In the genomic region with DNA sequence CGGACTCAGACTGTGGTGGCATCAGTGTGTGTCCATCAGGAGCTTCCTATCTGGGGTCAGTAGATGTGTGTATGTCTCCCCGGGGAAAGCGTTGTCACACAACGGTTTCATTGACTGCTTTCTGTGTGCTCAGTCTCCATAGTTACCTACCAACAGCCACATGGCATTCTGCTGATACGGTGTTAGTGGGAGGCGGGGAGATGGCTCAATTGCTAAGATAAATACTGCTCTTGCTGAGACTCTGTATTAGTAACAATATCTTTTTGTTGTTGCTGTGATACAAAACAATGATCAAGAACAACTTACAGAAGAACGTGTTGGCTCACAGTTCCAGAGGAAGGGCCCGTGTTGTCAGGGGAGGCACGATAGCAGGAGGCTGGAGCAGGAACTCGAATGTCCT, we compare ENCODE assay signal across 11 mouse cellular contexts. TPM values are rescaled to one million over a fixed set of nuclear protein-coding genes. Genes with fewer than 3 reads are reported as not detected.
DNase-seq lines count a peak whose midpoint lies in the region; ATAC-seq and TF ChIP-seq lines count a peak whose summit lies in the region.
"Had no signal": no experiment of that assay in that cellular context is flagged by ENCODE, and none has a peak within 500 bp of the region (broad histone marks: within the 10 kb centered on the region; RNA-seq: fewer than 3 reads in every experiment).

No protein-coding gene starts in this region.

- H3K9me3 ChIP-seq in G1E (replicated peaks) = no peaks in the 10 kb centered on the region
- H3K9me3 ChIP-seq: embryonic facial prominence, embryonic 15.5 days; limb, embryonic 13.5 days; neural tube, embryonic 12.5 days had no signal

- H3K4me3 ChIP-seq in G1E (ENCODE audit: low read depth, low read length) = peak overlapping the region; percentile 33; the same call in 1 of the 2 replicates
- H3K4me3 ChIP-seq: embryonic facial prominence, embryonic 15.5 days; neural tube, embryonic 12.5 days had no signal

- peaks cover 41% of the 10 kb centered on the region for H3K4me1 ChIP-seq in G1E (ENCODE audit: insufficient read depth, low read depth, low read length)

- TF ChIP-seq CTCF in G1E (IDR thresholded peaks at IDR 0.05; ENCODE audit: low read depth, low read length) = no peak

- H3K36me3 ChIP-seq in G1E (replicated peaks) = peaks cover 12% of the 10 kb centered on the region
- H3K36me3 ChIP-seq: embryonic facial prominence, embryonic 15.5 days; limb, embryonic 13.5 days; neural tube, embryonic 12.5 days had no signal

- intact Hi-C loops in left cerebral cortex, postnatal 25 days (cut with DNase I) = no loop called here

- no peaks in the 10 kb centered on the region for H3K27me3 ChIP-seq in G1E (ENCODE audit: insufficient read depth, low read length)
- H3K27me3 ChIP-seq: embryonic facial prominence, embryonic 15.5 days; limb, embryonic 13.5 days; neural tube, embryonic 12.5 days had no signal

- no peak for ATAC-seq in G1E (ENCODE audit: extremely low read depth, insufficient number of reproducible peaks, low FRiP score, poor library complexity, severe bottlenecking)

- peak; percentile 12 for DNase-seq in layer of hippocampus, adult 11-12 months (ENCODE audit: low spot score)
- no peak for DNase-seq in layer of hippocampus, adult 9-10 months (ENCODE audit: low spot score)
- DNase-seq in G1E (ENCODE audit: low spot score) (no peak), MEL-GATA-1-ER (ENCODE audit: extremely low read depth, low read depth) (peak; percentile 51)
- DNase-seq in layer of hippocampus, adult 9-11 months = peak; percentile 17
- DNase-seq in kidney, adult 18-20 months = no peak
- DNase-seq in left cerebral cortex, postnatal 25 days (ENCODE audit: low spot score in 2 of 2) = no peak
- DNase-seq: kidney, adult 11 months had no signal

RNA-seq across cellular contexts. Expression of gene Srd5a3, which starts 1.6 kb away (rescaled TPM):
- total RNA-seq in G1E (2014; fragmentation: Nextera tagmentation) = 52.2 and 57.0 TPM in 2 replicates
- total RNA-seq in G1E (2017) = 45.4 and 70.0 TPM in 2 replicates
- 58.4 and 99.0 TPM in 2 replicates for polyA plus RNA-seq in G1E (2012)
- 10 to 100 TPM; 18.8 to 20.2 TPM for total RNA-seq in left cerebral cortex, postnatal 25 days (2021)

RNA-seq across cellular contexts. Expression of gene Tmem165, which starts 45.2 kb away (rescaled TPM):
- total RNA-seq in G1E (2014; fragmentation: Nextera tagmentation) (70.1 and 87.2 TPM in 2 replicates), G1E (2017) (66.7 and 91.4 TPM in 2 replicates)
- 49.9 and 73.9 TPM in 2 replicates for polyA plus RNA-seq in G1E (2012)
- 10 to 100 TPM; 33.9 to 37.4 TPM for total RNA-seq in left cerebral cortex, postnatal 25 days (2021)

Comparison
In these comparisons a context has a peak if more than half of its experiments do, and no peak if none do; other contexts are left out.
1. DNase-seq: peak in layer of hippocampus, adult 11-12 months (single experiment), MEL-GATA-1-ER (single experiment) and layer of hippocampus, adult 9-11 months (single experiment); none in layer of hippocampus, adult 9-10 months (single experiment), G1E (single experiment), kidney, adult 18-20 months (single experiment) and left cerebral cortex, postnatal 25 days (0 of 2).